Mouse (Mus musculus) kidney, adult 8-10 months (tissue): ENCODE results near the gene Cgas.
"Not testable (repeated sequence)": the region's sequence is repeated elsewhere in the genome, so short reads cannot be mapped to it uniquely, and the experiment has no call there.

Source experiments
- DNase-seq, 2 experiments: peaks; one replicate each; pipeline ENCODE4 v3.0.0; 2022

The Cgas gene

DNA sequence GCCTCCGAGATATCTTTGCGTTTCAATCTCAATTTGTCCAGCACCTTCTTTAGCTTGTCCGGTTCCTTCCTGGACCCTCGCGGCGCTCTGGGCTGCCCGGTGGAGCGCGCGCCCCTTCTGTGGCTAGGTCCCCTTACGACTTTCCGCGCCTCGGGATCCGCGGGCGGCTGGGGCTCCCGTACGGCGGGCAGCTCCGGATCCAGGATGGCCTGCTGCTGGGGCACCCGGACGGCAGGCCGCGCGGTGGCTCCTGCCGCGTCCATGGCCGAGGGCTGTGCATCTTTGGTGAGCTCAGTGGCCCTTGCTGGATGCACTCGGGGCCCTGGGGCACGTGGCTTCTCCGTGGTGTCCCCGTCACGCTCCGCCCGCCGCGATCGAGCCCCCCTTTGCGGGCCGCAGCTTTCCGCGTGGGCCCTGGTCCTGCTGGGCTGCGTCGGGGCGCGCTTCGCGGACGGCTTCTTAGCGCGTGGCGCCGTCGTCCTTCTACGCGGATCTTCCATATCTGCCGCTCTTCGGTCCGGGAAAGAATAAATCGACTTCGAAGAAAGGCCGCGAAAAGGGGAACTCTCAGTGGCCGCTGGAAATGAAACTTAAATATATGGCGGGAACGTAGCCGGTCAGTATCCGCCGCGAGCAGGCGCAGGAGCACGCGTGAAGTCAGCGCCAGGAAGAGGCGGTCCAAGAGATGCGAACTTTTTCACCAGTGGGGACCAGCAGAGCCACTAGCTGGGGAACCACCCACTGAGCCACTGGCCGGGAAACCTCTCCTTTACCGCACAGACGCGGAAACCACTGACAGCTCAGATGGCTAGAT lies at the start of gene Cgas:
Gene Cgas, minus strand, starts transcription at position 659 of the 814 bp plus-strand sequence.
- DNase-seq: peak; percentile 46 to 60

DNA sequence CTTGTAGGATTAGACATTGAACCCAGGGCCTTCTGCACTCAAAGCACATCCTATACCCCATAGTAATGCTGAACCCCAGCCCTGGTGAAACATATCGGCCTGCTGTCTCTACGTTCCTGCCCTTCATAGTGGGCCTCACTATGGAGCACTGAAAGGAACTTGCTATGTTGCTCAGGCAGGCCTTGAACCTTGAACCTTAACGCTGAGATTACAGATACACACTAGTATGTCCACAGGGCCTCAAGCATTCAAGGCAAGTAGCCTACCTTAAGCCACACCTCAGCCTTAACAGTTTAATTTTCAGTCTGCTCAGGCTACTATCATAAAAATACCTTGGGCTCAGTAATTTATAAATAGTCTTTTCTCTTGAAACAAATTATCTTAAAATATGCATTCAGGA lies 49.2 kb upstream of the Cgas start:
- DNase-seq: no peak

DNA sequence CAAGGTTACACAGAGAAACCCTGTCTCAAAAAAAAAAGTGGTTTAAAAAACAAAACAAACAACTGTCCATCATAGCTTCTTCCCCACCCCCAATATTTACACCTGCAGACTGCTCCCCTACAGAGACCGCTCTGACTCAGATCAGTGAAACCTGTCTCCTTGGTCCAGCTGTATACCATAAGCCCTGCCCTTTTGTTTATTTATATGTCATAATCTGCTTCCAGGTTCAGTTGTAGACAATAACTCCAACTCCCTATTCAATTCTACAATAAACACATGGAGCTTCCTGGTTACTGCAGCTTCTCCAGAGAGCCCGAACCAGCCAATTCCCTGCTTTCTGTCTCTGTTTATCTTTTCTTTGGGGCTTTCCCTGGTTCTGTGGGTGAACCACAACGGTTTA lies 48.1 kb upstream of the Cgas start:
- no peak for DNase-seq

DNA sequence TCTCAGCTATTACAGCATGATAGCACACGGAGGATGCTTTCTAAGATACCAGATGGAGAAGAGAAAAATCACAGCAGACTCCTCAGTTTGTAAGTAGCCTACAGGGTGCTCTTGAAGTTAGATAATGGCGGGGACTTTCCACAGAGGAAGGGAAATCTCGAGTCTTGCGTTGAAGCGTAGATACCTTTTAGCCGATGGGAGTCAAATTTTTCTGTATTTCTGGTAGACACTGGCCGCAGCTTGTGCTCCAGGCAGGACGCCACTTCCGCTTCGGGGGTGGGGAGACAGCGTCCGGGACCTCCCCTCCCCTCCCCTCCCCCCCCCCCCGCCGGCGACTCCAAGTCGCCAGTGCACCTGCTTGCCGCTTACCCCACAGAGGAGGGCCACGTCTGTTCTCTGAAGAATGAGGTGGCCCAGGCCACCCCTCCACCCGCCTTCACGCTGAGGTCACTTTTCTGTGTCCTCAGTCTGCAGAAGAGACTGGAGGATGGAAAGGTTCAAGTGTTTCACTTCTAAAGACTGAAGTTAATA lies 45.9 kb upstream of the Cgas start, which contains the start of gene Eef1a1:
Gene Eef1a1, minus strand, starts transcription at position 262 of the 531 bp plus-strand sequence.
- DNase-seq: peak; percentile 63 to 68

DNA sequence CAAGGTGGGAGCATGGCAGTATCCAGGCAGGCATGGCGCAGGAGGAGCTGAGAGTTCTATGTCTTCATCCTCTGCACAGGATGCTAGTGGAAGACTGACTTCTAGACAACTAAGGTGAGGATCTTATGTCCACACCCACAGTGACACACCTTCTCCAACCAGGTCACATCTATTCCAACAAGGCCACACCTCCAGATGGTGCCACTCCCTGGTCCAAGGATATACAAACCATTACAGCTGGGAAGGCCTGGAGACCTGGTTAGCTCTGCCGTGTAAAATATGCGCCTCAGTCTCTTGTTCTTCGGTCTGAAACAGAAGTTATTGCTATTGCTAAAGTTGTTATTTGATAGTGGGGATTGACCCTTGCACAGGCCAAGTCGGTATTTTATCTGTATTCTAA lies 45.0 kb upstream of the Cgas start:
- not testable (repeated sequence) for DNase-seq

DNA sequence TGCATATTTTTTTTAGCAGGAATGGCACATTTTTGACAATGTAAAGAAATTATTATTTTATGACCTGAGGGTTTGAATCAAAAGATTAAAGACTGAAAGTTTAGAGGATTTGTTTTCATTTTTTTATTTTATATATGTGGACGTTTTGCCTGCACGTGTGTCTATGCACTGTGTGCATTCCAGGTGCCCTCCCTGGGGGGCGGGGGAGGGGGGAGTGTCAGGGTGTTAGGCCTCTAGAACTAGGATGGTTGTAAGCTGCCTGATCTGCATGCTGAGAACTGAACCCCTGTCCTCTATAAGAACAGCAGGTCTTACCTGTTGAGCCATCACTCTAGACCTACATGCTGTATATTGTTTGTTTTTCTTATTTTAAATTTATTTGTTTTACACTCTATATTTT lies 41.6 kb upstream of the Cgas start:
- no peak for DNase-seq

DNA sequence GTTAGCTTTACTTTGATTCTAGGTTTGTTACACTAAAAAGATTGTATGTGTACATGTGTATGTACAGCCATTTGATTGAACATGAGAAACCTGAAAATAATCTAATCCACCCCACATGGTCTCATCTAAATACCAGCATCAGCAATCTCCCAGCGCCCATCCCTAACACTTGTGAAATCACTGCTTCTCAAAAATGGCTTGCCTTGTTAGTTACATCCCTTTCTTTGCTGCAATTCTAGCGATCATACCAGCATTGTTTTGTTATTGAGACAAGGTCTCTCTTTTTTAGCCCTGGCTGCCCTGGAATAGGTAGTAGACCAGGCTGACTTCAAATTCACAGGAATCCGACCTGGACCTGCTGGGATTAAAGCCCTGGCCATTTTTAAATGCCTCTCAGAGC lies 39.3 kb upstream of the Cgas start:
- no peak for DNase-seq

DNA sequence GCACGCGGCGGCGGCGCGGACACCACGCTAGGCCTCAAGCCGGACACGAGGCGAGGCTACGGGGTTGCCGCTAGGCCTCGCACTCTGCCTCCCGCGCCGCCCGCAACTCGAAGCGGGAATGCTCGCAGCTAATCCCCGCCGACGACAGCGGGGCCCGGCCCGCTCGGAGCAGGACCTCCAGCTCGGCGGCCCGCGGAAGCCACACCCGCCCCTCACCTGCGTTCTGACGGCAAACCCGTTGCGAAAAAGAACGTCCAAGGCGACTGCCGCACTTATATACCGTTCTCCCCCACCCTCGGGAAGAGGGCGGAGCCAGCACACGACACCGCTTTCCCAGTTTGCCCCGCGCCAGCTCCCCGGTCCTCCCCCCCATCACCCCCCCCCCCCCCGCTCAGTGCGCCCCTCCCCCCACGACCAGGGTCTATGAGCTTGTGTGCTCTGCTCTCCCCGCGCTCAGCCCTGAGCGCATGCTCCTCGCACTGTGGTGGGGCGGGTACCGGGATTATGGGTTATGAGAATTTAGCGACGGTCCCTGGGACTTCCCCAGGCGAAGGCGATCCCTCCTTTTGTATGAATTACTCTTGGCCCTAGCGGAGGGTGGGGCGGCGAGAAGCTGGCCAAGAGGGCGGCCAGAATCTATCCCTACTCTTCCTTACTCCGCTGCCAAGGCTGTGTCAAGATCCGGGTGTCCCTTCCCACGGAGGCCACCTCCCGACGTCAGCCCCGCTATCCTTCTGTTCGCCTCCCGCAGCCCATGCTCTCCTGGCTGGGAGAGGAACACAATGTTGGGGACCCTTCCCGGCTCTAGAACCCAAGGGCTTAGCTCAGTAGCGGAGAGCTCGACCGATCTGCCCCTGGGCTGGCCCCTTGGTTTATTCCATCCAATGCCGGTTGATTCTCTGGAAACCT lies 38.6 kb upstream of the Cgas start:
- peak; percentile 96 to 98 for DNase-seq

DNA sequence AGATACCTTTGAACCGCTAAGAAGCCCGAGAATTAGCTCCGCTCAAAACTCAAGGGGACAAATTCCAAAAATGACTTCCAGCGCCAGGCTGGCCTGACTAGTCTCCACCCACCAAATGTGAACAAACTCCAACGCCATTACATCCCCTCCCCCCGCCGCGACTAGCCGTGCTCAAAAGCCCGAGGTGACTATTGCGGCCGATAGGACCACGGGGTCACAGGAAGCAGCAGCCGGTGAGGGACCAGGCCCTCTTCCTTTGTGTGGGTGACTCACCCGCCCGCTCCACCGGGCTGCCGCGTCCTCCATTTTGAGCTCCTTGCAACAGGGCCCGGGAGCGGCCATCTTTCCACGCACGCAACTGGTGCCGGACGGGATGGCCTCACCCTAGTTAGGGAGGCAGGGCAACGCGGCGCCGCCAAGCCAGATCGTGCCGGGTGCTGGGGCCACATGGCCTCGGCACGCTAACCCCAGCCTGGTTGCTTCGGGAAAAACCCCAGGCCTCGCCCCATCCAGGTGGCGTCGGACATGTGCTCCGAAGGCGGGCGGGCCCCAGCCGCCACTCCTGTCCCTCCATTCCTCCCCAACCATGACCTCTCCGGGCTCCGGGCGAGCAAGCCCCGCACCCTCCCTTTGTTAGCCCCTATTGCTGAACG lies 37.8 kb upstream of the Cgas start:
- peak; percentile 84 for DNase-seq

DNA sequence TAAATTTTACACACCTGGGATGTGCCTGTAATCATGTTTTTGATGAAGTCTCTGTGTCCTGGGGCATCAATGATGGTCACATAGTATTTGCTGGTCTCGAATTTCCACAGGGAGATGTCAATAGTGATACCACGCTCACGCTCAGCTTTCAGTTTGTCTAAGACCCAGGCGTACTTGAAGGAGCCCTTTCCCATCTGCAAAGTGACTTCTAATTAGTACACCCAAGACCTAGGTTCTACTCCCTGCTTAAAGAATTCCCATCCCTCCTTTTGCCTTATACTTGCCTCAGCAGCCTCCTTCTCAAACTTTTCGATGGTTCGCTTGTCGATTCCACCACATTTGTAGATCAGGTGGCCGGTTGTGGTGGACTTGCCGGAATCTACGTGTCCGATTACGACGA lies 37.2 kb upstream of the Cgas start:
- not testable (repeated sequence) for DNase-seq

DNA sequence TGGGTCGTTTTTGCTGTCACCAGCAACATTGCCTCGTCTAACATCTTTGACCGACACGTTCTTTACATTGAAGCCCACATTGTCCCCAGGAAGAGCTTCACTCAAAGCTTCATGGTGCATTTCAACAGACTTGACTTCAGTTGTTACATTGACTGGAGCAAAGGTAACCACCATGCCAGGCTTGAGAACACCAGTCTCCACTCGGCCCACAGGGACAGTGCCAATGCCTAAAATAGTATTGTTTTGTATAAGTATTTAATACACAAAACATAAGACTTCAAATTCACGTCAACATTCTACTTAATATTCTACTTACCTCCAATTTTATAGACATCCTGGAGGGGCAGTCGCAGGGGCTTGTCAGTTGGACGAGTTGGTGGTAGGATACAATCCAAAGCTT lies 36.3 kb upstream of the Cgas start:
- DNase-seq: not testable (repeated sequence)

DNA sequence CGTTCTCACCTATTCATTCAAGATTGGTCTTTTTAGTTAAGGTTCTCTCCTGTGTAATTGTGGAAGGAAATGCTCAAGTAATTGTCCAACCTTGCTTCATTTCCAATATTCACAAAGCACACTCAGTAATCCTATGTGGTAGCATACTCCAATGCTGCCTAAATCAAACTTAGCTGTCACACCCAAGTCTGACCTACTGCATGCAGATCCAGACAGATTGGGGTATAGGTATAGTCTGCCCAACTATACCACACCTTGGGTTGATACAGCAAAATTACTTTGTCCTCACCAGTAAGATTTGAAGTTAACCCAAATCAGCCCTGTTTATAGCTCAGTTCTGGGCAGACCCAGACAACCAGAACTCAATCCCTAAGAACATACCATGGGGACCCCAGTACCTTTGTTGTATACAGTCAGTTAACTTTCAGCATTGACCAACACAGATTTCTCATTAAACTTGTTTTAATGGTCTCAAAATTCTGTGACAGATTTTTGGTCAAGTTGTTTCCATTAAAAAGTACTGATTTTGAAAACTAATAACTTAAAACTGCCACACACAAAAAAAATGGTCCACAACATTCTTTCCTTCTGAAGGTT lies 35.1 kb upstream of the Cgas start:
- not testable (repeated sequence) for DNase-seq

DNA sequence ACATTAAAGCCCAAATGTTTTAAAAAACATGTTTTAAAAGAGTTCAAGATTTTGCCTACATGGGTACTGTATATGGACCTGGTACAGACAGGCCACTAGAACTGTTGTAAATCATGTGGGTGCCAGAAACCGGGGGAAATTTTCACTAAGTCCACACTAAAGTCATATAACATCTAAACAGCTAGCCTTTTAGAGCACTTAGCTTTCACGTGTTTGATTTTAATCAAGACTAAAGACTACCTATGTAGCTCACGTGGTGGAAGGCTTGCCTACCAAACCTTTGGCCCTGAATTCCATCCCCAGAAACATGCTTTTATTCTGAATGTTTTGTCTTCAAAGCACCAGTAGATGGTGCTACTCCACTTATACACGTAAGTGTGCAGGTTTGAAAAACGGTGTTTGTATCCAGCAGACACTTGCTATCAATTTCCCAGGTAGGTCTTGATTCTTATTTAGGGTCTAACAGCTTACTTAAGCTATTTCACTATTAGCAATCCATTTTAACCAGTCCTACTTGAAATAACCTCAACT lies 34.0 kb upstream of the Cgas start:
- peak in 1 of 2 experiments; percentile 44 for DNase-seq

DNA sequence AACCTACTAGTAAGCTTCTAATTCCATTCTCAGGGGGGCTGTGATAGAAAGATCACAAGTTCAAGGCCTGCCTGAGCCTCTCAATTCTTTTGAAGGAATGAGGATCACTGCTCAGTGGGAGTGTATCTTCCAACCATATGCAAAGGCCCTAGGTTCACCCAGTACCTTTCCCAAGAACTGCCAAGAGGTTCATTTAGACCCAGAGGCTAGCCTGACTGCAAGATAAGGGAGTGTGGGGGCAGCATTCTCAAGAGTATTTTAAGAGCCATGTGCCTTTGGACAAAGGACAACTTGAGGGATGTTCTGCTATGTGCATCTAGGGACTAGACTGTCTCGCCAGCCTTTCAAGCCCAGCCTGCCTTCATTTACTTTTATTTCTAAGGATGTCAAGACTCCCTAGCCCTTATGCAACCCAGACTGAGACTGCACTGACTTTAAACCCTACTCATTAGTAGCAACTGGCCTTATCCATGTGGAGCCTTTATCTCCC lies 33.5 kb upstream of the Cgas start:
- DNase-seq: no peak

DNA sequence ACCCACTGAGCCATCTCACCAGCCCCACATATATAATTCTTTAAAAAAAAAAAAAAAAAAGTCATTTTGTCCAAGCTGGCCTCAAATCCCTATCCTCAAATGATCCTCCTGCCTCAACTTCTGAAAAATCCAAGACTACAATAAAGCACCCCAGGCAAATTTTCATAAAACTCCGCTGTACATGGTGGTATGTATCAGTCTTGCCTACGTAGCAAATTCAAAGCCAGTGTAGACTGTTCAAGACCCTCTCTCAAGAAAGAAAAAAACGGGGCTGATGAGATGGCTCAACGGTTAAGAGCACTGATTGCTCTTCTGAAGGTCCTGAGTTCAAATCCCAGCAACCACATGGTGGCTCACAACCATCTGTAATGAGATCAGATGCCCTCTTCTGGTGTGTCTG lies 32.8 kb upstream of the Cgas start:
- no peak for DNase-seq

DNA sequence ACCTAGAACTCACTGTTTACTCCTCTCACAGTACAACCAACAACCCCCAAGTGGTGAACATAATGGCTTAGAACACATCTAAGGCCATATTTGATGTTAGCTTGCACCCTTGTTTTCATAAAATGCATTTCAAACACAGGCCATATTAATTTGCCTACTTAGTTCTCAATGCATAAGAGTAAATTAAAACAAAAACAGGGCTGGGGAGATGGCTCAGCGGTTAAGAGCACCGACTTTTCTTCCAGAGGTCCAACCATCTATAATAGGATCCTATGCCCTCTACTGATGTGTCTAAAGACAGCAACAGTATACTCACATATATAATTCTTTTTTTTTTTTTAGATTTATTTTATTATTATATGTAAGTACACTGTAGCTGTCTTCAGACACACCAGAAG lies 32.3 kb upstream of the Cgas start:
- no peak for DNase-seq

DNA sequence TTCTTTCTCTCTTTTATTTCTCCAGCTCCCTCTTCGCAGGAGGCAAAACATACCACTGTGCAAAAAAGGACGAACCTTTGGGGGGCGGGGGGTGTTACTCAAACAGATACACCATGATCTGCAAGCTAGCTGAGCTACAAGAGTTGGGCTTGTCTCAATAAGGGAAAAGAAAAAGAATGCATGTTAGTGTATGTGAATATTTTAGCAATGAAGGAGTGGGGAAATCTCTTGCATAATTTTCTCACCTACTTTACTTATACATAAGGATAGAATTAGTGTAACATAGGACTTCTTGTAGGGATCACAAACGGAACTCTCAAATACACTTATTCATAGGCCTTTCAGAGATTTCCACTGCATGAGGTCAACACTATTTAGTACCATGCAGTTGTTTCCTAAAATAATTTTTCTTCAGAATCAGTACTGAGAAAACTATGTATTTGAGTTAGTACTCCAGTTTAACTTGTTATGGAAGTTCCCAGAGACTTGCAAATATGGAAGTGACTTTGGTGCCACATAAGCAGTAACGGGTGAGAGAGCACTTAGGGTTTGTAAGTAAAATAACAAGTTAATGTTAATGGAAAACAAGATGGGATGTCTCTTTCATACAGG lies 31.8 kb upstream of the Cgas start:
- DNase-seq: no peak

DNA sequence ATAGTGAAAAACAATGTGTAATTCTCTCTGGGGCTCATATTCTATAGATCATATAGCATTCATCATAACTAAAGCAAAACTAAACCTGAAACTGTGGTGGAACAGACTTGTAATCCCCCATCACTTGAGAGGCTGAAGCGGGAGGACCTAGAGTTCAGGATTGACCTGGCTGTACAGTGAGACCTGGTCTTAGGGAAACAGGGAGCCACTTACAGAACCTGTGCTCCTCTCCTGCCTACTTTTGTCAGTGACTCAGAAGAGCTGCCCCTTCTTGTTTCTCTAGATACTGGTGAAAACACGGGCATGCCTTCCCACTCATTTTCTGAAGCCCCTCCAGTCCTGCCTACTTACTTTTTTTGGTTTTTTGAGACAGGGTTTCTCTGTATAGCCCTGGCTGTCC lies 31.2 kb upstream of the Cgas start:
- no peak for DNase-seq

DNA sequence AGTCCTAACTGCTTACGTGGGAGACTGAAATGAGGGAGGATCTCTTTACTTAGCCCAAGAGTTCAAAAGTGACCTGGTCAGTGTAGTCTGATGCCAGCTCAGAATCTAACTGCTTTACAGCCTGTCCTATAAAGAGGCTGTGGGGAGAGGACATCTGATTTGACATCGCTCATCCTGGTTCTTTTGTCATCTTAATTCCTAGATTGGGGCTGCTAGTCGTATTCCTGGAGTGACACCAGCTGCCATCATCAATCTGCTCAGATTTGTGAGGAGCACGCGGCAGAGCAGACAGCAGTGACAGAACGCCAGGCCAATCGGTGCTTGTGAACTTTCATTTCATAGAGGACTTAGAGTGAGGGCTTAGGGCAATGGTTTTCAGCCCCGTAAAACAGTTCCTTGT lies 30.6 kb upstream of the Cgas start:
- no peak for DNase-seq

DNA sequence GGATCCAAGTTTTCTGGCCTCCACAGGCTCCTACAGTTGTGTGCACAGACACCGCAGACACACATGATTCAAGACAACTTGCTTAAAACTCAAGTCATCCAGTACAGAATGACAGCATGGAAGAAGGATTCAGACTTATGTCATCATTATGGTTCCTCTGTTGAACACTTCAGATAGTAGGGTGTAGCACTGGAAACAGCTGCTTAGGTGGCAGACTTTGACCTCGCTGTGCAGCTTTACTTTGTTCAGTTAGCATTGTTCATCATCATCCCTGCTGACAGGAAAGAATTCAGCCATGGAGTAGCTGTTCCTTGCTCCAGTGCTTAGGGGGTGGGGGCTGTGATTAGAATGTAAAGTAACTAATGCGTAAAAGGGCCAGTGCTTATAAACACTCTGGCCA lies 22.7 kb upstream of the Cgas start:
- no peak for DNase-seq

DNA sequence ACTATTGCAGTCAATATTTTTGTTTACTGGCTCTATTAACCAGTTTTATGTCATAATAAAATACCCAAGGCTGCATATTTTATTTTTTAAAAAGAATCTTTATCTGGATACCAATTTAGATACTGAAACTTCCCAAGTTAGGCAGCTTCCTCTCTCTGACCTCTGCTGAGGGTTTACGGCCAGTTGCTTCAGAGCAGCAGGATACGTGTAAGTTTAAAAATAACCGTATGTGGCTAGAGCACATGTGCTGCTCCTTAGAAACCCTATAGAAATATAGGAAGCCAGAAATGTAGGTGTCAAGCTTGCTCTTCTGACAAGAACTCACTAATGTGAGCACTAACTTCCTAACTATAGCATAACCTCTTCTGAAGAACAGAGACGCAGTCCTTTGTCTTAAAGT lies 20.3 kb upstream of the Cgas start:
- DNase-seq: no peak

DNA sequence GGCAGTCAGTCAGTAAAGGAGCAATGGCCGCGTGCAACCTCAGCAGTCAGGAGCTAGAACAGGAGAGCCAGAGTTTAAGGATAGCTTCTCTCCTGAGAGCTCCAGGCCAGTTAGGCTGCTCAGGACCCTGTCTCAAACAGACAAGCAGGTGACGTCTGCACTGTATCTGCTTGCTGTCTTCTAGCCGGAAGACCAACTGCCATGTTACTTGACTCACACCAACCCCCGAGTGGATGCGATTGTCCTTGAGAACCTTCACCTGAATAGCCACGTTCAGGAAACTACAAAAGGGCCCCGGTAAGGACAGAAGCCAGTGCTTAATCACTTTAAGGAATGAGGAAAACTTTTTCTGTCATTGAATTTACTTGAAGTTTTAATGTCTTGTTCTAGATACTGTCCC lies 14.0 kb upstream of the Cgas start:
- DNase-seq: no peak
